Mouse (Mus musculus): ENCODE measurements around the gene Zfp518a.

- TF ChIP-seq POLR2A (IDR thresholded peaks at IDR 0.05; ENCODE audit: control insufficient read depth in 1 of 2, insufficient read depth in 1 of 2, low read depth in 1 of 2, low read length in 2 of 2, poor library complexity in 1 of 2) (no peak), GABPA (IDR thresholded peaks at IDR 0.05; ENCODE audit: low read depth, low read length) (no peak), TBP (IDR thresholded peaks at IDR 0.05; ENCODE audit: low read depth, low read length) (no peak), JUND (IDR thresholded peaks at IDR 0.05; ENCODE audit: low read depth, low read length) (no peak), CTCF (IDR thresholded peaks at IDR 0.05 in 2 of 3, conservative IDR thresholded peaks at IDR 0.05 in 1 of 3; ENCODE audit: control insufficient read depth in 1 of 3, insufficient read depth in 1 of 3, low read depth in 2 of 3, low read length in 3 of 3, poor library complexity in 1 of 3, severe bottlenecking in 1 of 3) (no peak), TCF12 (IDR thresholded peaks at IDR 0.05; ENCODE audit: low read depth, low read length) (no peak), MAFK (IDR thresholded peaks at IDR 0.05; ENCODE audit: borderline replicate concordance, low read depth, low read length) (no peak)
Measured at GRCm38 (mm10) chr19:40849391-40849790, 45.1 kb upstream of the Zfp518a start.
